Mouse (Mus musculus): ENCODE measurements around the gene Sinhcaf. TPM values are rescaled to one million over a fixed set of nuclear protein-coding genes. Genes with fewer than 3 reads are reported as not detected.
"Not testable (repeated sequence)": the region's sequence is repeated elsewhere in the genome, so short reads cannot be mapped to it uniquely, and the experiment has no call there.

Sinhcaf gene
- polyA plus RNA-seq, 1 experiment: 7.8 TPM

- Histone ChIP-seq H3K4me3 (ENCODE audit: control insufficient read depth, insufficient read depth, low read length) (peak overlapping the region; percentile 100), H3K36me3 (ENCODE audit: control insufficient read depth, insufficient read depth, low read length) (no peaks in the 10 kb centered on the region), H3K4me1 (replicated peaks; ENCODE audit: control insufficient read depth, insufficient read depth, low read length) (no peaks in the 10 kb centered on the region), H3K27me3 (ENCODE audit: control insufficient read depth, insufficient read depth, low read length) (no peaks in the 10 kb centered on the region), H3K27ac (ENCODE audit: control insufficient read depth, insufficient read depth, low read length) (peak overlapping the region; percentile 74)
- peak; percentile 53 for DNase-seq
- WGBS: under 1% methylated on average over 75 of the region's 75 CpGs
- TF ChIP-seq CTCF (IDR thresholded peaks at IDR 0.05; ENCODE audit: borderline replicate concordance, control insufficient read depth, extremely low read depth, insufficient read depth, low read length, poor library complexity): no peak; the same call in 1 of the 2 replicates
- no peak; the same call in 1 of the 2 replicates for TF ChIP-seq POLR2A (IDR thresholded peaks at IDR 0.05; ENCODE audit: control insufficient read depth, extremely low read depth, insufficient read depth, low read length, poor library complexity)
These were observed 508 bp downstream of the Sinhcaf start for GRCm38 (mm10) chr6:148945509-148946408.

- Histone ChIP-seq H3K36me3 (ENCODE audit: control insufficient read depth, insufficient read depth, low read length) (no peaks in the 10 kb centered on the region), H3K27me3 (ENCODE audit: control insufficient read depth, insufficient read depth, low read length) (no peaks in the 10 kb centered on the region), H3K4me3 (ENCODE audit: control insufficient read depth, insufficient read depth, low read length) (peak overlapping the region; percentile 100), H3K4me1 (replicated peaks; ENCODE audit: control insufficient read depth, insufficient read depth, low read length) (no peaks in the 10 kb centered on the region), H3K27ac (ENCODE audit: control insufficient read depth, insufficient read depth, low read length) (no peak overlapping the region)
- TF ChIP-seq POLR2A (IDR thresholded peaks at IDR 0.05; ENCODE audit: control insufficient read depth, extremely low read depth, insufficient read depth, low read length, poor library complexity): no peak
- 0 out of 2 replicates have a peak, but pooled peaks have one; percentile 5 for TF ChIP-seq CTCF (IDR thresholded peaks at IDR 0.05; ENCODE audit: borderline replicate concordance, control insufficient read depth, extremely low read depth, insufficient read depth, low read length, poor library complexity)
- DNase-seq: peak; percentile 63
- under 1% methylated on average over 92 of the region's 92 CpGs for WGBS
These were observed 1.3 kb downstream of the Sinhcaf start for GRCm38 (mm10) chr6:148944767-148945508.

GRCm38 (mm10) chr6:148944344-148944766 is 1.9 kb downstream of the Sinhcaf start:
- 2% methylated on average over 30 of the region's 30 CpGs for WGBS
- TF ChIP-seq POLR2A (IDR thresholded peaks at IDR 0.05; ENCODE audit: control insufficient read depth, extremely low read depth, insufficient read depth, low read length, poor library complexity): no peak
- TF ChIP-seq CTCF (IDR thresholded peaks at IDR 0.05; ENCODE audit: borderline replicate concordance, control insufficient read depth, extremely low read depth, insufficient read depth, low read length, poor library complexity): no peak
- H3K36me3 ChIP-seq (ENCODE audit: control insufficient read depth, insufficient read depth, low read length): no peaks in the 10 kb centered on the region
- H3K27me3 ChIP-seq (ENCODE audit: control insufficient read depth, insufficient read depth, low read length): no peaks in the 10 kb centered on the region
- H3K4me3 ChIP-seq (ENCODE audit: control insufficient read depth, insufficient read depth, low read length): peak overlapping the region; percentile 100
- no peak overlapping the region; the same call in 1 of the 2 replicates for H3K27ac ChIP-seq (ENCODE audit: control insufficient read depth, insufficient read depth, low read length)
- no peak for DNase-seq
- H3K4me1 ChIP-seq (replicated peaks; ENCODE audit: control insufficient read depth, insufficient read depth, low read length): no peaks in the 10 kb centered on the region

GRCm38 (mm10) chr6:148943695-148944094 is 2.6 kb downstream of the Sinhcaf start:
- TF ChIP-seq POLR2A (IDR thresholded peaks at IDR 0.05; ENCODE audit: control insufficient read depth, extremely low read depth, insufficient read depth, low read length, poor library complexity) (no peak), CTCF (IDR thresholded peaks at IDR 0.05; ENCODE audit: borderline replicate concordance, control insufficient read depth, extremely low read depth, insufficient read depth, low read length, poor library complexity) (no peak)
- Histone ChIP-seq H3K27me3 (ENCODE audit: control insufficient read depth, insufficient read depth, low read length) (no peaks in the 10 kb centered on the region), H3K4me1 (replicated peaks; ENCODE audit: control insufficient read depth, insufficient read depth, low read length) (no peaks in the 10 kb centered on the region), H3K36me3 (ENCODE audit: control insufficient read depth, insufficient read depth, low read length) (no peaks in the 10 kb centered on the region), H3K4me3 (ENCODE audit: control insufficient read depth, insufficient read depth, low read length) (no peak overlapping the region), H3K27ac (ENCODE audit: control insufficient read depth, insufficient read depth, low read length) (no peak overlapping the region)
- DNase-seq: no peak
- WGBS: 43% methylated on average over 3 of the region's 3 CpGs

GRCm38 (mm10) chr6:148942406-148942805 is 3.9 kb downstream of the Sinhcaf start:
- no peak overlapping the region for H3K4me3 ChIP-seq (ENCODE audit: control insufficient read depth, insufficient read depth, low read length)
- no peak for DNase-seq
- no peaks in the 10 kb centered on the region for H3K36me3 ChIP-seq (ENCODE audit: control insufficient read depth, insufficient read depth, low read length)
- TF ChIP-seq CTCF (IDR thresholded peaks at IDR 0.05; ENCODE audit: borderline replicate concordance, control insufficient read depth, extremely low read depth, insufficient read depth, low read length, poor library complexity) (no peak), POLR2A (IDR thresholded peaks at IDR 0.05; ENCODE audit: control insufficient read depth, extremely low read depth, insufficient read depth, low read length, poor library complexity) (no peak)
- H3K27me3 ChIP-seq (ENCODE audit: control insufficient read depth, insufficient read depth, low read length): no peaks in the 10 kb centered on the region
- WGBS: 86% methylated on average over 4 of the region's 4 CpGs
- no peak overlapping the region for H3K27ac ChIP-seq (ENCODE audit: control insufficient read depth, insufficient read depth, low read length)
- no peaks in the 10 kb centered on the region for H3K4me1 ChIP-seq (replicated peaks; ENCODE audit: control insufficient read depth, insufficient read depth, low read length)

GRCm38 (mm10) chr6:148941880-148942279 is 4.4 kb downstream of the Sinhcaf start:
- Histone ChIP-seq H3K27ac (ENCODE audit: control insufficient read depth, insufficient read depth, low read length) (no peak overlapping the region), H3K36me3 (ENCODE audit: control insufficient read depth, insufficient read depth, low read length) (no peaks in the 10 kb centered on the region), H3K4me1 (replicated peaks; ENCODE audit: control insufficient read depth, insufficient read depth, low read length) (no peaks in the 10 kb centered on the region), H3K4me3 (ENCODE audit: control insufficient read depth, insufficient read depth, low read length) (no peak overlapping the region), H3K27me3 (ENCODE audit: control insufficient read depth, insufficient read depth, low read length) (no peaks in the 10 kb centered on the region)
- TF ChIP-seq POLR2A (IDR thresholded peaks at IDR 0.05; ENCODE audit: control insufficient read depth, extremely low read depth, insufficient read depth, low read length, poor library complexity) (no peak), CTCF (IDR thresholded peaks at IDR 0.05; ENCODE audit: borderline replicate concordance, control insufficient read depth, extremely low read depth, insufficient read depth, low read length, poor library complexity) (no peak)
- DNase-seq: no peak
- 85% methylated on average over 5 of the region's 5 CpGs for WGBS

- not testable (repeated sequence) for H3K4me3 ChIP-seq (ENCODE audit: control insufficient read depth, insufficient read depth, low read length); H3K36me3 ChIP-seq (ENCODE audit: control insufficient read depth, insufficient read depth, low read length); H3K27ac ChIP-seq (ENCODE audit: control insufficient read depth, insufficient read depth, low read length); H3K27me3 ChIP-seq (ENCODE audit: control insufficient read depth, insufficient read depth, low read length); H3K4me1 ChIP-seq (replicated peaks; ENCODE audit: control insufficient read depth, insufficient read depth, low read length)
- WGBS: 63% methylated on average over 2 of the region's 3 CpGs
- peak; percentile 36 for DNase-seq
These were observed 5.9 kb downstream of the Sinhcaf start for GRCm38 (mm10) chr6:148940383-148940782.

All from thymus, adult 2 months (tissue).